ENCODE assay signal across 10 mouse cellular contexts in the genomic region with DNA sequence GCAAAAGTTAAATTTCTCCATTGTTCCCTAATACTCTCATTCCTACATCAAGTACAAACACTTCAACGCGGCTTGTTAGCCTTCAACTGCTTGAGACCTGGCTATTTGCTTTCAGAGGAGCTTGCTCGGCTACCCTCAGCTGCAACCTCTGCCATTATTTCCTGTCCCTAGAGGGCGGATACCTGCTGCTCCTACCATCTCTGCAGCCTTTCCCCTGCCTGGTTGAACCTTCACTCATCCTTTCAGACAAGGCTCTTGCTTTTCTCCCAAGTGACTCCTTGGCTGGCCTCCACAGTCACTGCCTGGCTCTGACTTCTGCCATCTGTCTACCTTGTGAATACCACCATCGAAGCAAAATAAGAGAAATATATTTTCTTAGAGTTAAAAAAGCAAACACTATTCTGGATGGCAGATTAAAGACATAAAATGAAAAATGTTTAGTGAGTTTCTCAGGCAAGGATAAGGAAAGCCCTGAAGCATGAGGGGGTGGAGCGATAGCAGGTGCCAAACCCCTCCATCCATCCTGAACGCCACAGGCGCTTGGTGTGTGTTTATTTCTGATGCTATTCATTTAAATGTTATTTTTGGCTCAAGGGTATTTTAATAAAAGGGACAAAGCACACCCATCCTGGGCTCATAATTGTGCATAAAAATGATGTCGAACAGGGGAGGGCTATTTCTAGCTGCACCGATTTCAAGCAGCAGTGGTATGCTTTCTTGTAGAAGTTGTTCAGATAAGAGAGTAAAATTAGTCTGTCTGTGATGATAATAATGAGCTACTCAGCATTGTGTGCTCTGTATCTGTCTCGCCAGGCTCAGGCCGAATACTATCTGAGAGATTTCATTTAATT.
DNase-seq lines count a peak whose midpoint lies in the region; ATAC-seq and TF ChIP-seq lines count a peak whose summit lies in the region.
"Had no signal": no experiment of that assay in that cellular context is flagged by ENCODE, and none has a peak within 500 bp of the region (broad histone marks: within the 10 kb centered on the region; RNA-seq: fewer than 3 reads in every experiment).

No protein-coding gene starts in this region.

- no peak overlapping the region for H3K27ac ChIP-seq in embryonic facial prominence, embryonic 14.5 days (replicated peaks; ENCODE audit: low read depth, low read length)
- H3K27ac ChIP-seq in embryonic facial prominence, embryonic 10.5 days (replicated peaks) = no peak overlapping the region
- no peak overlapping the region for H3K27ac ChIP-seq in hindbrain, embryonic 15.5 days (replicated peaks)
- H3K27ac ChIP-seq in thymus, adult 2 months (ENCODE audit: control insufficient read depth, insufficient read depth, low read length) = no peak overlapping the region
- H3K27ac ChIP-seq: intestine, embryonic 15.5 days had no signal

- no peaks in the 10 kb centered on the region for H3K27me3 ChIP-seq in embryonic facial prominence, embryonic 14.5 days (replicated peaks; ENCODE audit: control insufficient read depth, insufficient read depth, low read length)
- H3K27me3 ChIP-seq in embryonic facial prominence, embryonic 10.5 days (replicated peaks; ENCODE audit: low read depth, poor library complexity, severe bottlenecking) = no peaks in the 10 kb centered on the region
- no peaks in the 10 kb centered on the region for H3K27me3 ChIP-seq in hindbrain, embryonic 15.5 days
- no peaks in the 10 kb centered on the region for H3K27me3 ChIP-seq in thymus, adult 2 months (ENCODE audit: control insufficient read depth, insufficient read depth, low read length)
- H3K27me3 ChIP-seq: intestine, embryonic 15.5 days had no signal

- H3K4me1 ChIP-seq in embryonic facial prominence, embryonic 14.5 days (ENCODE audit: control insufficient read depth, insufficient read depth, low read length) = no peaks in the 10 kb centered on the region
- H3K4me1 ChIP-seq in embryonic facial prominence, embryonic 10.5 days = no peaks in the 10 kb centered on the region
- peaks cover 6% of the 10 kb centered on the region; the same call in 1 of the 2 replicates for H3K4me1 ChIP-seq in hindbrain, embryonic 15.5 days (replicated peaks)
- H3K4me1 ChIP-seq in thymus, adult 2 months (replicated peaks; ENCODE audit: control insufficient read depth, insufficient read depth, low read length) = no peaks in the 10 kb centered on the region
- H3K4me1 ChIP-seq: intestine, embryonic 15.5 days had no signal

- TF ChIP-seq POLR2A in thymus, adult 2 months (IDR thresholded peaks at IDR 0.05; ENCODE audit: control insufficient read depth, extremely low read depth, insufficient read depth, low read length, poor library complexity) = no peak

- intact Hi-C loops in left cerebral cortex, postnatal 4 days (cut with DNase I) = no loop called here
- intact Hi-C loops in left cerebral cortex, postnatal 14 days (cut with DNase I) = no loop called here

- ATAC-seq in embryonic facial prominence, embryonic 14.5 days (ENCODE audit: low read depth) = no peak
- ATAC-seq in hindbrain, embryonic 15.5 days (ENCODE audit: low FRiP score, low read depth) = peak; percentile 79; the same call in 1 of the 2 replicates
- ATAC-seq: intestine, embryonic 15.5 days had no signal

- no peak for TF ChIP-seq CTCF in thymus, adult 2 months (IDR thresholded peaks at IDR 0.05; ENCODE audit: borderline replicate concordance, control insufficient read depth, extremely low read depth, insufficient read depth, low read length, poor library complexity)

- no peak overlapping the region for H3K4me2 ChIP-seq in embryonic facial prominence, embryonic 14.5 days (ENCODE audit: low read depth, low read length)
- no peak overlapping the region for H3K4me2 ChIP-seq in hindbrain, embryonic 15.5 days
- H3K4me2 ChIP-seq: intestine, embryonic 15.5 days had no signal

- no peak overlapping the region for H3K4me3 ChIP-seq in embryonic facial prominence, embryonic 14.5 days (ENCODE audit: low read depth, low read length)
- no peak overlapping the region for H3K4me3 ChIP-seq in embryonic facial prominence, embryonic 10.5 days
- no peak overlapping the region for H3K4me3 ChIP-seq in hindbrain, embryonic 15.5 days
- H3K4me3 ChIP-seq in thymus, adult 2 months (ENCODE audit: control insufficient read depth, insufficient read depth, low read length) = no peak overlapping the region
- H3K4me3 ChIP-seq: intestine, embryonic 15.5 days had no signal

- H3K36me3 ChIP-seq in embryonic facial prominence, embryonic 14.5 days (ENCODE audit: control insufficient read depth, insufficient read depth, low read length) = no peaks in the 10 kb centered on the region
- no peaks in the 10 kb centered on the region for H3K36me3 ChIP-seq in embryonic facial prominence, embryonic 10.5 days (replicated peaks)
- no peaks in the 10 kb centered on the region for H3K36me3 ChIP-seq in hindbrain, embryonic 15.5 days
- H3K36me3 ChIP-seq in thymus, adult 2 months (ENCODE audit: control insufficient read depth, insufficient read depth, low read length) = no peaks in the 10 kb centered on the region
- H3K36me3 ChIP-seq: intestine, embryonic 15.5 days had no signal

- H3K9me3 ChIP-seq in embryonic facial prominence, embryonic 14.5 days (ENCODE audit: control insufficient read depth, low read length) = no peaks in the 10 kb centered on the region
- H3K9me3 ChIP-seq in embryonic facial prominence, embryonic 10.5 days = no peaks in the 10 kb centered on the region
- H3K9me3 ChIP-seq in hindbrain, embryonic 15.5 days = no peaks in the 10 kb centered on the region
- H3K9me3 ChIP-seq: intestine, embryonic 15.5 days had no signal

- peak; percentile 16 for DNase-seq in embryonic facial prominence, embryonic 14.5 days (ENCODE audit: low spot score)
- no peak for DNase-seq in embryonic facial prominence, embryonic 10.5 days (ENCODE audit: low spot score)
- peak; percentile 85 for DNase-seq in left cerebral cortex, postnatal 4 days
- no peak for DNase-seq in left cerebral cortex, postnatal 14 days (ENCODE audit: low spot score in 2 of 2)
- peak; percentile 88 to 90 for DNase-seq in cerebellum, postnatal 14 days
- no peak for DNase-seq in thymus, adult 2 months
- DNase-seq in spleen, postnatal 14 days (ENCODE audit: low spot score in 2 of 2) = no peak
- DNase-seq: adrenal gland, adult 2 months had no signal

- no peak overlapping the region for H3K9ac ChIP-seq in embryonic facial prominence, embryonic 14.5 days (ENCODE audit: low read depth, low read length)
- H3K9ac ChIP-seq in hindbrain, embryonic 15.5 days = no peak overlapping the region
- H3K9ac ChIP-seq: intestine, embryonic 15.5 days had no signal

- 63% methylated on average over 12 of the region's 12 CpGs for WGBS in embryonic facial prominence, embryonic 14.5 days
- WGBS in embryonic facial prominence, embryonic 10.5 days = 75% methylated on average over 12 of the region's 12 CpGs
- WGBS in hindbrain, embryonic 15.5 days = 54% methylated on average over 12 of the region's 12 CpGs
- 88% methylated on average over 12 of the region's 12 CpGs for WGBS in thymus, adult 2 months

Comparison
In these comparisons a context has a peak if more than half of its experiments do, and no peak if none do; other contexts are left out.
1. DNase-seq: peak in embryonic facial prominence, embryonic 14.5 days (single experiment), left cerebral cortex, postnatal 4 days (single experiment) and cerebellum, postnatal 14 days (2 of 2); none in embryonic facial prominence, embryonic 10.5 days (single experiment), left cerebral cortex, postnatal 14 days (0 of 2), thymus, adult 2 months (single experiment) and spleen, postnatal 14 days (0 of 2).